Mouse (Mus musculus): Measurements from ENCODE around the gene Bcl2a1a.
"Not testable (repeated sequence)": the region's sequence is repeated elsewhere in the genome, so short reads cannot be mapped to it uniquely, and the experiment has no call there.

Gene Bcl2a1a

DNA sequence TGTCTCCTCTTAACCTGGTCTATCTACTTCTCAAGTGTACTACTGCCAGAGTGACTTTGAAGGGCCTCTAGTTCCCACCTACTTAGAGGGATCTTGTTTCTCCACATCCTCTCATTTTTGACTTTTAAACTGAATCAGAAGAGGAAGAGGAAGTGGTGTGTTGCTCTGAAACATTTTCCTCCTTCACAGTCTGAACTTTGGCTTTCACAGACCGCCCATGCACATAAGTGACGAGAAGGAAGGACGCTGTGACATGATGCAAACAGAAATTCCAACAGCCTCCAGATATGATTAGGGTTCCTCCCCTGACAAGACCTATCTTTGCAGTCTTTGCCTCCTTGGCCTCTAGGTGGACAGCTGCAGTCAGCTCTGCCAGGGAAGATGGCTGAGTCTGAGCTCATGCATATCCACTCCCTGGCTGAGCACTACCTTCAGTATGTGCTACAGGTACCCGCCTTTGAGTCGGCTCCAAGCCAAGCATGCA, at the start of gene Bcl2a1a:
Gene Bcl2a1a, plus strand, starts transcription at position 231 of the 484 bp plus-strand sequence.
- not testable (repeated sequence) for DNase-seq (ENCODE audit: low spot score)

GRCm38 (mm10) chr9:88916576-88916975, 40.1 kb upstream of the Bcl2a1a start:
- not testable (repeated sequence) for DNase-seq (ENCODE audit: low spot score)

DNA sequence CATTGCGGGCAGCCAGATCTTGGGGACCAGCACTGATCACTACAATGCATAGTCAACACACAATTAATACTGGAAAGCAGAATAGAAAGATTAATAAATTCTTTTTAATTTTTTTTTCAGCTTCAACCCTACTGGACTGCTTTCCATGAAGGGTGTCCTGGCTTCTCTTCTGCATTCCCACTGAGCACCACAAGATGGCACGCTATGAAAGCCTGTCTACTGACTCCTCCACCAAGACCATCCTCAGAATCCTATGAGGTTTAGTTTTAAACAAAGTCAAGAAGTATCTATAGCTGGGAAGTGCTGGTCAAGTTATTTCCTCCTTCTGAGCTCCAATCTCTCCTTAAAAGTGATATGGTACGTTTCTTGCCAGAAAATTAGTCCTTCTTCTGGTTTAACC, 18.4 kb upstream of the Bcl2a1a start:
- not testable (repeated sequence) for DNase-seq (ENCODE audit: low spot score)

GRCm38 (mm10) chr9:88951466-88951865, 5.2 kb upstream of the Bcl2a1a start:
- DNase-seq (ENCODE audit: low spot score), result not testable (repeated sequence)

- not testable (repeated sequence) for DNase-seq (ENCODE audit: low spot score)
Observed at GRCm38 (mm10) chr9:88953151-88953550, 3.5 kb upstream of the Bcl2a1a start.

- DNase-seq (ENCODE audit: low spot score), result not testable (repeated sequence)
Observed at GRCm38 (mm10) chr9:88955224-88955623, 1.5 kb upstream of the Bcl2a1a start.

- not testable (repeated sequence) for DNase-seq (ENCODE audit: low spot score)
Observed at GRCm38 (mm10) chr9:88956035-88956434, 665 bp upstream of the Bcl2a1a start.

DNA sequence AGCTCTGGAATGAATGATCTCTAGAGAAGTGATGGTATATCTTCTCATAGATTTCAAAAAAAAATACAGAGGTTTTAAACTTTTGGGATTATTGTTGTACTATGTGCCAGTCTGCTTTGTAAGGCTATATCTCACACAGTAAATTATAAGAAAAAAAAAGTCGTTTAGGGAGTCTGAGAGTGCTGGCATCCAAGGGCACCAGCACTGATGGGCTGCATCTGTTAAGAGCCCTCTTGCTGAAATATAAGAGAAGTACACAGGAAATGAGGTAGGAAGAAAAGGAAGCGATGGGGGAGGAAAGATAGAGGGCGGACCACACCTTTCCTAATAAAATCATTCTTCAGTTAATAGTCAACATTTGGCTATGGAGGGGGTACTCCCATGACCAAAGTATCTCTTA, 2.2 kb downstream of the Bcl2a1a start:
- DNase-seq (ENCODE audit: low spot score), result no peak

GRCm38 (mm10) chr9:88959981-88960380, 3.3 kb downstream of the Bcl2a1a start:
- DNase-seq (ENCODE audit: low spot score), result not testable (repeated sequence)

DNA sequence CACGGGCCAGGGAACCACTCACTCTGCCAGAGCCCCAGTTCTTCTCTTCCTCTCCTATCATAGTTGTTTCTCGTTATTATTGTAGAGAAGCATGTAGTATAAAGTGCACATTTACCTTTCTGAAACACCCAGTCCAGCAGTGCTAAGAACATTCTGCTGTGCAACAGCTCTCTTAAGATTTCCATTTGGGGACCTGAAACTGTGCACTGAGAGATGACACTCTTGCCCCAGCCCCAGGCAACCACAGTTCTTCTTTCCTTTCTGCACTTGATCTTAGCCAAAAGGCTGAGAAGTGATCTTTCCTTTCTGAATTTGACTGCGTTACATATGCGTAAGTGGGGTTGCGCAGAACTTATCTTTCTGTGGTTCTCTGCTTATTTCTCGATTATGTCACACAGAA, 9.8 kb downstream of the Bcl2a1a start:
- not testable (repeated sequence) for DNase-seq (ENCODE audit: low spot score)

- DNase-seq (ENCODE audit: low spot score), result not testable (repeated sequence)
Observed at GRCm38 (mm10) chr9:88969502-88969901, 12.8 kb downstream of the Bcl2a1a start.

- DNase-seq (ENCODE audit: low spot score), result not testable (repeated sequence)
Observed at GRCm38 (mm10) chr9:88976875-88977274, 20.2 kb downstream of the Bcl2a1a start.

- not testable (repeated sequence) for DNase-seq (ENCODE audit: low spot score)
Observed at GRCm38 (mm10) chr9:88979781-88980180, 23.1 kb downstream of the Bcl2a1a start.

GRCm38 (mm10) chr9:89001541-89001940, 44.8 kb downstream of the Bcl2a1a start:
- DNase-seq (ENCODE audit: low spot score), result not testable (repeated sequence)

All from retina, embryonic 14.5 days (tissue).